Mouse (Mus musculus) erythroblast, embryonic 14.5 days (primary cell): ENCODE results near the gene Cpne7.

Experiments used
- GATA1 ChIP-seq: IDR thresholded peaks from 2 replicates; pipeline ENCODE4 v1.6.1; 2012; ENCODE audit warnings: low read length, inconsistent platforms, mixed read lengths
- TAL1 ChIP-seq: IDR thresholded peaks from 3 replicates; pipeline ENCODE4 v1.6.1; 2012; ENCODE audit warnings: low read length, inconsistent platforms, mixed read lengths

DNA sequence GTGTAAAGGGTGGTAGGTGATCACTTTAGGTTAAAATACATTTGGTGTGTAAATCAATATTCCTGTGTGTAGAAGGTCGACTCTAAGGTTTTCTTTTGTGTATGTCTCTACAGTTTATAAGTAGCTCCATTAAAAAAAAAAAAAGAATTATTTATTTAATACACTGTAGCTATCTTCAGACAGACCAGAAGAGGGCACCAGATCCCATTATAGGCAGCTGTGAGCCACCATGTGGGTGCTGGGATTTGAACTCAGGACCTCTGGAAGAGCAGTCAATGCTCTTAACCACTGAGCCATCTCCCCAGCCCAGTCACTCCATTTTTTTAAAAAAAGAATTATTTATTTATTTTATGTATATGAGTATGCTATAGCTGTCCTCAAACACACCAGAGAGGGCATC is 9.2 kb upstream of the Cpne7 start:
- TF ChIP-seq TAL1: no peak
- no peak for TF ChIP-seq GATA1
